Mouse (Mus musculus): Measurements from ENCODE around the gene Nrp2. TPM values are rescaled to one million over a fixed set of nuclear protein-coding genes. Genes with fewer than 3 reads are reported as not detected.

The Nrp2 gene
- polyA plus RNA-seq, 1 experiment: not detected

DNA sequence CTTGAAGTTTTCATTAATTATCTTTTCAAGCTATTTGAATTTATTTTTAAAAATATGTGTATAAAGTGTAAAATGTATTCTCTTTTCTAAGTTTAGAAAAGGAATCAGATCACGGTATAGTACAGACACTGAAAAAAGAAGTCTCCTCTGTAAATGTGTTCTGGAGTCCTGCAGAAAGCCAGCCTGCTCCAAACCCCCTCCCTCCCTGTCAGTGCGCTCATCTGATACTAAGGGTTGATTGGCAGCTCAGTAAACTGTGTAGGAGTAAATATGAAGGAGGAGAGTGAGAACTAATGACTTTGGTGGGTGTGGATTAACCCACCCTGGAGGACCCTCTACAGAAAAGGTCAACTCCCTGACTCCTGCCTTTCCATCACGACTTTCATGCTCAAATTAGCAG is 5.7 kb upstream of the Nrp2 start:
- TF ChIP-seq GATA1 (IDR thresholded peaks at IDR 0.05; ENCODE audit: low read length): no peak

DNA sequence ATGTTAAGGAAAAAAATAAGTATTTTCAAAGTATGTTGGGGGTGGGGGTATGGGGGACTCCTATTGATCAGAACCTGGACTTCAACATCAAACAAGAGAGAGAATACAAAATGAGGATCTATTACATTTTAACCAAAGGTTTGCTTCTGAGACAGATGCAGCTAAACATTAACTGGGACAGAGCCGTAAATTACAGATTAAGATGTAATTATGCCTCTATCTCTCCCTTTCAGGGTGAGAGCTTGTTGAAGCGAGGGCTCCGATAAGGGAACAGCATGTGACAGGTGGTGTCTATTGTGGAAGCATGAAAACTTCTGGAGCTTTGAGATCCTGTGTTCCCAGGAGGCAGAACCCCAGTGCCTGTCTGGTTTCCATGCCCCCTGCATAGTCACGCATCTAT is 3.3 kb upstream of the Nrp2 start:
- TF ChIP-seq GATA1 (IDR thresholded peaks at IDR 0.05; ENCODE audit: low read length): no peak

DNA sequence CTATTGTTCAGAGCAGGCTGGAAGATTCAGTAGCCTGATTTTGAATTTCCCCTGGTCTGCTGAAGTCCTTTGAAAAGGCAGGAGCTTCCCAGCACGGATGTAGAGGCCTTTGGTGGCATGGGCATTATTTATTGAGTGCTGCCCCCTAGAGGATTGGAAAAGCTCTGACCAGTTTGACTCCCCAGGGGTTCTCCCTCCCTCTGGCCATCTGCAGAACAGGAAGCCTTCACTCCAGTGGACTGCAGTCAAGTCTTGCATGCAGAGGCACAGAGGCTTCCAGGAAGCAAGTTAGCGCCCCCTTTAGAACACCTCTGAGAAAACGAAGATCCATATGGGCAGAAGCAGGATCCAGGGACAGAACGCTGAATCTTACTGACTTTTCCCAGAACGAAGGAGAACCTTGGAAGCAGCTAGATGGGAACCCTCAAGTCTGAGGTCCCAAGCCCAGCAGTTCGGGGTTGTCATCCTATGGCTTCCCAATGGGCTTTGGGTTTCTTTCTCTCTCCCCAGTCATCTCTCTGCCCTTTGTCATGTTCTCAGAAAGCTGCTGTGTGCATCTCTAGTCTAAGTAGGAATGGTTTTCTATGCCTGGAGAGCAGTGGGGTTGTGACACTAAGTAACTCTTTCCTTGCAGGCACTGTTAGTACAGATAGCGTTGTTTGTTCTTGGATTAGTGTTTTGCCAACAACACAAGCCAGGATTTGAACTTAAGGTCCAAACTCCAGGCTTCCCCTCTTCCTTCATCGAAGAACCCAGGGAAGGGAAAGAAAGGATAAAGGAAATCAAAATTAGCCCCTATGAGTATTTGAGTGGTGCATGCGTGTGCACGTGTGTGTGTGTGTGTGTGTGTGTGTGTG is 1.8 kb upstream of the Nrp2 start:
- no peak for TF ChIP-seq GATA1 (IDR thresholded peaks at IDR 0.05; ENCODE audit: low read length)

DNA sequence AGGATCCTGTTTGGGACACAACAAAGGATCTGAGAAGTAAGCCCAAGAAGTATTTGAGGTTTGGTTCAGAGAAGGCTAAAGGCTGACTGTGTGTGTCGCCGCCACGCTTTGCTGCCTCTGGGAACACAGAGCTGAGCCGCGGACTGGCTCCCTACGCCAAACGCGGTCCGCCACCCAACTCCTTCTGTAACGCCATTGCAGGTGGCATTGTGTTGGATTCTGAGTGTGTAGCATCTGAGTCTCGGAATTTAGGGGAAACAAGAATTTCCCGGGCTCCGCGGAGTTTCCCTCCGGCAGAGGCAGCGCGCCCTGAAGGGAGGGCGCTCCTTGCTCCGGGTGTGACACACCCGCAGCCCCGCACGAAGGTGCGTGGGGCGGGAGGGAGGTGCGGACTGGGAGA is 342 bp upstream of the Nrp2 start:
- no peak for TF ChIP-seq GATA1 (IDR thresholded peaks at IDR 0.05; ENCODE audit: low read length)

DNA sequence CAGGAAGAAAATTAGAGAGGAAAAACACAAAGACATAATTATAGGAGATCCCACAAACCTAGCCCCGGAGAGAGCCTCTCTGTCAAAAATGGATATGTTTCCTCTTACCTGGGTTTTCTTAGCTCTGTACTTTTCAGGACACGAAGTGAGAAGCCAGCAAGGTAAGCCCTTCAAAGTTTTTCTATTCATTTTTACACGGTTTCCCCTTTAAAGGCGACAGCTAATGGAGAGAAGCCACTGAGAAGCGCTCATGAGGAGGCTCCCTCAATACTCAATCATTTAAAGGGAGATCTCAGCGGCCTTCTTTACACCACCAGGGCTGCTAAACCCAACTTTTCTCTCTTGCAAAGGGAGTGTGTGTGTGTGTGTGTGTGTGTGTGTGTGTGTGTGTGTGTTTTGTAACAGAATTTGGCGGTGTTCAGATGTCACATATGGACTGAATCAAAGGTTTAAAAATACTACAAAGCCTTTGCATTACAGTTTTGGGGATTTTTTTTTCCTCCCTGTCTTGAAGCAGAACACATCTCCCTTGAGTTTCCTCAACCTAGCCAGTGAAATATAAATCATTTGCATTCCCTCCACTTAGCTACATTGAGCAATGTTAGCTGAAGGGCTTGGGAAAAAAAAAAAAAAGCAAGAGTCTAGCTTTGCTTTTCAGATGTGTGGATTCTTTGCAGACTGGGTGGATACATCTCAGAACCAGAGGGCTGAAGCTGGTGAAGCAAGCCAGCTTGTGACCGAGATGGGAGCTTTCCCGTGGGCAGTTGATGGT is 1.2 kb downstream of the Nrp2 start:
- TF ChIP-seq GATA1 (IDR thresholded peaks at IDR 0.05; ENCODE audit: low read length): no peak

DNA sequence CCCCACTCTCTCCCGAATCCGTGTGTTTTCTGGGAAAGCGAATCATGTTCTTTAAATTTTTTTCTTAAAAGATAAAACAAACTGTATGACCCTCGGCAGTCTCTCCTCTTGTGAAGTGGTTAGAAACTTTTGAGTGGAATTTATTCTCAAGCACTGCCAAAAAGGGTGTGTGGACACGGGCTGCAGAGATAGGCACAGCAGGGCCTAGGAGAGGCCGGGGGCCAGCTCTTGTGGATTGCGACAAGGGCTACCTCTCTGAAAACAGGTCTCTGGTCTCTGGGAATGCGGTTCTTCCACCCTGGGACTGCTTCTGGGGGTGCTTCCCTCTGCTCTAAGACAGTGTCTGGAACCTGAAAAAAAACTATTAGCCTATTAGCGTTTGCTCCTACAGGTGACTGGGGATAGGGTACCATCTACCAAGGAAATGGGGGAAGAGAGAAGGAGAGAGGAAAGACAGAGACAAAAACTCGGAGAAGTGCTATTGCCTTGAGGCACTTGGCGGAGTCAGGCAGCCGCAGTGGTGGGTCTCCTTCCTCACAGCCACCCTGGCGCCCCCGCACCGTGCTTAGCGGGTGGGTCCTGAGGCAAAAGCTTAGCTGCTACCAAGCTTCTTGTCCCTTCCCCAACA is 1.9 kb downstream of the Nrp2 start:
- TF ChIP-seq GATA1 (IDR thresholded peaks at IDR 0.05; ENCODE audit: low read length): no peak

DNA sequence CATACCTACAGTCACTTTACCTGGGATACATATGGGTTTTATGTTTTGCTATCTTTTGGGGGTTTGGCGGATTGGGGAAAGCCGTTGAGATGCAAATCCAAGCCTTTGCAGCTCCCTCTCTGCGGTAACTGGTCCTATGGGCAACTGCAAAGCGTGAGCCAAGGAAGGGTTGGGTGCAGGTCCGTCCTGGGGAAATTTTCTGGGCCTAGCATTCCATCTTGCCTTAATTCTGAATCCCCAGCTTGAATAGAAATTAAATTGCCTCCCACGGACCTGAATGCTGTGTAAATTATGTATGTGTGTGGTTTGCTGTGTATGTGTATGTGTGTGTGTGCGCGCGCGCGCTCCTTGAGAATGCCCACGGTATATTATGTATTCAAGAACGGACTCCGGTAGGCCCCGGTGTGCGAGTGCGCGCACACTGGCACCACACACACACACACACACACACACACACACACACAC is 2.5 kb downstream of the Nrp2 start:
- no peak for TF ChIP-seq GATA1 (IDR thresholded peaks at IDR 0.05; ENCODE audit: low read length)

DNA sequence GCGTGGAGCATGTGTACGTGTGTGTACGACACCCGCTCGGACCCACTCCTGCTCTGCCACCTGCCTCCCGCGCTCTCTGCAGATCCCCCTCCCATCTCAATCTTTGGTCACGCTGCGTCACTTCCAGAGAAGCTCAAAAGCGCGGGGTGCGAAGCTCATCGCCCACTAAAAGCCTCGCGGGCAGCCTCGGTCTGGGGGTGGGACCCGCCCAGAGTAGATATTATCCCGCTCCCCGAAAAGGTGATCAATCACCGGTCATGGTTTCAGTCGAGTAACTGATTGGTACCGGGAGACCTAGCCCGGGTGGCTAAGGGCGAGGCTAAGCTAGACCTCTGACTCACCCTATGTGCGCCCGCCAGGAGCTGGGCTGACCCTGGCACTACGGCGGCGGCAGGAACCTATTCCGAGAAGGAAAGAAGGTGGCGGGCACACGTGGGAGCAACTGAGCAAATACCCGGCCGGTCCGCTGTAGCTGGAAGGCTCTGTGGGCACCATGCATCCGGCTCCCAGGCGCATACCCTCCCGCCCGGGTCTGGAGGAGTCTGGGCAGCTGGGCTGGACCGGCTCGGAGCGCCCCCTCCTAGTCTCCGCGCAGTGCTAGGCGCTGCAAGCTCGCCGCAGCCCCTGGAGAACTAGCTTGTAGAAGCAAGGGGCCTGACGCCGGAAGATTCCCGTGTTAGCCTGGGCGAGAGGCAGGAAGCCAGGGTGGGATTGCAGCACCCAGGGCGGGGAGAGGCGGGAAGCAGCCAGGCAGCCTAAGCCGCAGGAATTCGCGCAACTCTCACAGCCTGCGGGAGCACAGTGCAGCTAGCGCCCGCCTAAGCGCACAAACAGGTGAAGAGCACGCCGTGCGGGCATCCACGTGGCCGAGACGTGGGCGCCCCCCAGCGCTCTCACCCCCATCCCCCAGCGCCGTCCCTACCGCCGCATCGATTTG is 3.3 kb downstream of the Nrp2 start:
- TF ChIP-seq GATA1 (IDR thresholded peaks at IDR 0.05; ENCODE audit: low read length): no peak

DNA sequence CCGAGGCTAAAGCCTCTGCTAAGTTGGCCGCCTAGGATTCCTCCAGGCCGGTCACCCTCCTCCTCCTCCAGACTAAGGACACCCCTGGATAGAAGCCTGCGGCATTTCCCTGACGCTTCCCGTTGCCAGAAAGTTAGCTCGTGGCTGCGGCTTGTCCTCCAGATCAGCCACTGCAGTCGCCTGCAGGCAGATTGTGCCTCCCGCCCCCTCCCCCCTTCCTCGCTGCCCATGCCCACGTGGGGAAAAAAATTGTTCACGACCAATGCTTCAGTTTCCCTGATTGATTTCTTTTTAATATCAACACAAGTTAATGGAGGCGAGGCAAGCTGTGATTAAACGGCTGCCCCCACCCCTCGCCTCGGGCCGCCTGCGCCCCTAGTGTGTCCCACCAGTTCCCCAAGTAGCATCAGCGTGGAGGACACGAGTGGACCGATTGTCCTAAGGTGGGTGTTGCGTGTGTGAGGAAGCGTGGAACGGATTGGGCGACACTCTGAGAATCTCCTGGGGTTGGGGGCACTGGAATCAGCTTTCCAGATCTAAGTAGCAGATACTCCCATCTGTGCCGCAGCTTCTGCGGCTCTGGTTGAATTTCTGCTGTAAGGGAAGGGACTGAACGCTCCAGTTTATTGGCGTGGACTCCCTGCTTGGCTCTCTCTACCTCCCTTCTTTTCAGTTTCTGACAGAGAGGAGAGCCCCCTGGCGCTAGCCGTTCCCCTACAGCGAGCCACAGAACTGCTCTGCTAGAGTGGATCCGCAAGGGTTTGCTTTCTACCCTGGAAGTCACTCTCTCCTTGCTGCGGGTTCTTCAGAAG is 4.2 kb downstream of the Nrp2 start:
- no peak for TF ChIP-seq GATA1 (IDR thresholded peaks at IDR 0.05; ENCODE audit: low read length)

DNA sequence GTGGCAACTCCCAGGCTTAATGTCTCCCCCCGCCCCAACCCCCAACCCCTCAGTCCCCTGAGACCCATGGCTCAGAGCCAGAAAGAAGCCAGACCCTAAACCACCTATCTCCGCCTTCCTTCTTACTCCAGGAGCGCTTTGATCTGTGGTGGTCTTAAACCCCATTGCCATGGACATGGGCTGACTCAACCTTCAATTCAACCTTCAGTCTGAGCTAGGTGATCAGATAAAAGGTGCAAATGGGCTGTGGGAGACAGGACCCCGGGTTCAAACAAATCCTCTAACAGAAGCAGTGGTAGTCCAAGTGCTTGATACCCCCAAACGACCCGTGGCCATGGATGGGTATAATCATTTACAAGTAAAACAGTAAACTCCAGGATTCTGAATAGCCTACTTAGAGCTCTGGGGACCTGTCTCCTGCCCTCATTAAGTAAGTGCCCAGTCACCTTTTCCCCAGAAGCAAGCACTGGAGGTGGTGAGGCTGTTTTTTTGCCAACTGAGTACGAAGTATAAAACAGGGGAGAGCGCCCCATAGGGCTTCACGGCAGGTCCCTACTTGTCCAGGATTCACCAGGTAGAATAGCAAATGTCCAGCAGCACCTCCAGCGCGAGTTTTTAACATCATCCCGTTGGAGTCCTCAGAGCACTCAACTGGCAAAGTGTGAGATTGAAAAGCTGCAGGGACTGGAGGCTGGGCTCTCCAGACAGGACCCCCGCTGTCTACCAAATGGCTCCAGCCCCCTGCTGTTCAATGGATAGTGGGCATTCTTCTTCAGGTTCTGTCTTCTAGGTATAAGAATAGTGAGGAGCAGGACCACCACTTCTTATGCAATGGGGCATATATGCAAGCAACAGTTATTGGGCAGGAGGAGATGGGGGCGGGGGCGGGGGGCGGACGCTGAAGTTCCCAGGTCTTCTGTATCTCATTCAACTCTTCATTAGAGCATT is 5.1 kb downstream of the Nrp2 start:
- TF ChIP-seq GATA1 (IDR thresholded peaks at IDR 0.05; ENCODE audit: low read length): no peak

DNA sequence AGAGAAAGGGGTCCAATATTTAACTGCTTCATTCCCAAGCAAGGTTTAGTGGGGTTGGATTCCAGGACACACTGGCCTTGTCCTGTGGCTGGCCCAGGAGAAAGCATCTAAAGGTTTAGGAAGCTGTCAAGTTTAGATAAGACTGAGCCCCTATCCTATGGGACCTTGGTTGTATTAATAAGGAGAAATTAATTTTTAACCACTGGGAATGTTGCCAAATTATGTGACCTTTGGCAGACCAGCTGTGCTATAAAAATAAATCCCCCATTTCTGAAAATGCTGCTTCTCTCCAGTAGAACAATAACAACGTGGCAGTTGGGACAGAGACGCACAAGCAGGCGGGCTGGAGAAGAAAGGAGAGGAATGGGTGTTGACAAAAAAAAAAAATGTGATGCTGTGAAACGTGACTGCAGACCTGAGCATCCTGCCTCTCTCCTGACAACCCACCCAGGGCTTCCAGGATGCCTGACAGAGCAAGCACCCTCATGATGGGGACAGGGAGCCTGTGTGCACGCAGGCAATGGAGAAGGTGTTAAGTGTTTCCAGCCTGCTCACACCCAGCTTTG is 6.8 kb downstream of the Nrp2 start:
- no peak for TF ChIP-seq GATA1 (IDR thresholded peaks at IDR 0.05; ENCODE audit: low read length)

DNA sequence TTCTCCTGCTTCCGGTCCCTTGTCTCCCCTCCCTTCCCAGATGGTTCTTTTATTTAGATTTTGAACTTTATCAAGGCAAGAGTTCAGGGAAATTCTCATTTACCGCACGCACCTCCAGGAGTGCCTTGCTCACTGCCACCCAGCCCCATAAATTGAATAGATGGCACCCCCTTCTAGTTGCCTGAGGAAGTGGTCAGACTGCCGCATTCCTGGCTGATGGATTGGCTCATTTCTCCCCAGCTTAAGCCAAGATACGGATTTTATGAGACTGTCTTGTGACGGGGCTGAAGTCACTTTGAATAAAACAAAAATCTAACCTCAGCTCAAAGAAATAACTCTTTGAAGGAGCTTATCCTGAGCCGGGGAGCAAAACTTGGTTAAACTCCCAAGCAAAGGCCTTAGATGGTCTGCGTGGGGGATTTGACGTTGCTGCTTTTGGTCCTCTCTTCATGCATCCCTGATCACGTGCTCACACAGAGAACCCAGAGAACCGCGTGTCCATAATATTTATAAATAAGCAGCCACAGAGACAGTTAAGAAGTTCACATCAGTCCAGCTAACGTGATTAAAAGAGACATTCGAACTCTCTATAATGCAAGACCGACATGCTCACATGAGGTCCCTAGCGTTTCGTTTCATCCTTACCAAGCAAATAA is 10.1 kb downstream of the Nrp2 start:
- no peak for TF ChIP-seq GATA1 (IDR thresholded peaks at IDR 0.05; ENCODE audit: low read length)
